Mouse (Mus musculus) yolk sac, embryonic 10.5 days (tissue): Measurements from ENCODE around the gene Zbtb38.
A peak's percentile ranks its signal among the peaks of the same experiment; 100 is the strongest.
"Not testable (repeated sequence)": the region's sequence is repeated elsewhere in the genome, so short reads cannot be mapped to it uniquely, and the experiment has no call there.

Source experiments
- DNase-seq: peaks from one replicate; pipeline ENCODE4 v3.0.0-alpha.2; 2017; ENCODE audit warnings: low spot score

The Zbtb38 gene

GRCm38 (mm10) chr9:96684165-96684792 is 68.4 kb downstream of the Zbtb38 start:
- DNase-seq = no peak

- no peak for DNase-seq
These were observed 74.0 kb downstream of the Zbtb38 start for GRCm38 (mm10) chr9:96678611-96679010.

- not testable (repeated sequence) for DNase-seq
These were observed 74.9 kb downstream of the Zbtb38 start for GRCm38 (mm10) chr9:96677711-96678110.

GRCm38 (mm10) chr9:96676671-96677070 is 76.0 kb downstream of the Zbtb38 start:
- DNase-seq = no peak

GRCm38 (mm10) chr9:96675763-96676640 is 76.6 kb downstream of the Zbtb38 start:
- DNase-seq = no peak

GRCm38 (mm10) chr9:96675071-96675762 is 77.4 kb downstream of the Zbtb38 start:
- no peak for DNase-seq

GRCm38 (mm10) chr9:96674301-96674700 is 78.3 kb downstream of the Zbtb38 start:
- no peak for DNase-seq

GRCm38 (mm10) chr9:96672466-96672865 is 80.2 kb downstream of the Zbtb38 start:
- DNase-seq = no peak

GRCm38 (mm10) chr9:96671249-96671648 is 81.4 kb downstream of the Zbtb38 start:
- DNase-seq = no peak

GRCm38 (mm10) chr9:96669877-96670276 is 82.8 kb downstream of the Zbtb38 start:
- peak; percentile 91 for DNase-seq

- peak; percentile 39 for DNase-seq
These were observed 84.0 kb downstream of the Zbtb38 start for GRCm38 (mm10) chr9:96668628-96669027.

GRCm38 (mm10) chr9:96660510-96661244 is 92.0 kb downstream of the Zbtb38 start:
- peak; percentile 43 for DNase-seq

- DNase-seq = no peak
These were observed 92.8 kb downstream of the Zbtb38 start for GRCm38 (mm10) chr9:96659801-96660200.

- no peak for DNase-seq
These were observed 99.1 kb downstream of the Zbtb38 start for GRCm38 (mm10) chr9:96653538-96653937.

GRCm38 (mm10) chr9:96652763-96653162 is 99.9 kb downstream of the Zbtb38 start:
- DNase-seq = no peak

- DNase-seq = no peak
These were observed 101.8 kb downstream of the Zbtb38 start for GRCm38 (mm10) chr9:96650807-96651206.

GRCm38 (mm10) chr9:96649924-96650323 is 102.7 kb downstream of the Zbtb38 start:
- DNase-seq = peak; percentile 69

- DNase-seq = no peak
These were observed 103.3 kb downstream of the Zbtb38 start for GRCm38 (mm10) chr9:96649362-96649761.

- DNase-seq = no peak
These were observed 105.8 kb downstream of the Zbtb38 start for GRCm38 (mm10) chr9:96646668-96647295.

GRCm38 (mm10) chr9:96644840-96645239 is 107.8 kb downstream of the Zbtb38 start:
- DNase-seq = no peak

GRCm38 (mm10) chr9:96644002-96644401 is 108.6 kb downstream of the Zbtb38 start:
- DNase-seq = not testable (repeated sequence)
